Mouse (Mus musculus): ENCODE measurements around the gene Pou2f3.

Gene Pou2f3

GRCm38 (mm10) chr9:43230886-43231285, 20.7 kb upstream of the Pou2f3 start:
- DNase-seq, result no peak

DNA sequence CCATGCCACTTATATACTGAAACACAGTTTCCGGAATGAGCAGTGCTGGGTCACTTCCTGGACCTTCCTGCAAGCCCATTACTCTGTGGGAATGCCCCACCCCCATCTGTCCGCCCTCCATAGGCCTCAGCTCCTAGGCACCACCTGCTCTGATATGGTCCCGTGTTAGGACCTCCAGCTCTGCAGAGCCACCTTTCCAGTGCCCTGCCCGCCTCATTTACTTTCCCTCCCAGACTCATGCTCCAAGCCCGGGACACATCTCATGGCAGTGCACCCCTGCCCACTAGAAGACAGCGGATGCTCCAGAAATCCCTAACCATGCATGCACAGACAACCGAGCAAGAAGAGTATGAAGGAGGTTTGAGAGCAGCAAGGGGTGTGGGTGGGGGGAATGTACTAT, 19.8 kb upstream of the Pou2f3 start:
- DNase-seq, result no peak

DNA sequence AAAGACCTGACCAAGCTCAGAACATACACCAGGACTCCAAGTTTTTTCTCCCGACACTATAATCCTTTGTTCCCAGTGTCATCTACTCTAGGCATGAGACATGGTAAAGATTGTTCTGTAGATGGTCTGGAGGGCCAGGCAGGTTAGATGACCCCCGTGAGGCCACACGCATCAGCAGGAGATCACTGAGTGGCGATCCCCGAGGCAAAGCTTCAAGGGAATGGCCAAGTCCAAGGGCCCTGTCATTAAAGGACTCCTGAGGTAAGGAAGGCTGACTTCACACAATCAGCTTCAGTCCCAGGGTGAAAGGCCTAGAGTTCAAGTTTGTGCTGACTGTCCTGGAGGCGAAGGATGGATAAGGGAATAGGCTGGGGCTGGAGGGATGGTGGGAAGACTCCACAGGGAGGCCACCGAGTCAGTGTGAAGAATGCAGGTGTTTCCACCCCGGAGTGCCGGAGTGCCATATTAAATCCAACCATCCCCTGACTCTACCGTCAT, 19.3 kb upstream of the Pou2f3 start:
- DNase-seq, result no peak

DNA sequence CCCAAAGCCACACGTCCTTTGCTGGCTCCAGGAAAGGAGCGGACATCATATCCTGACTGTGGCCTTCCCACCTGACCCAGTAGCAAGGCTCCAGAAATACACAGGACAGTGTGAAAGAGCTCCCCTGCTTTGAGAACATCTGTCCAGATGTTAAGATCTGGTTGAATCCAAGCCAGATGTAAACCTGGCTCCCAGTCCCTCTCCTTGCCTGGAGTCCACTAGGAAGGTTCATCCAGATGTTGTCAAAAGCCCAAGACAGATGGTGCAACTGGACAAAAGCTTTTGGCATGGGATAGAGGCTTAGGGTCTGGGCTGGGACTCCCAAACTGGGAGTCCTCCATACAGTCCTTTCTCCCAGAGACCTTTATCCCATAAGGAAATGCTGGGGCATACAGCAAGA, 18.6 kb upstream of the Pou2f3 start:
- no peak for DNase-seq

DNA sequence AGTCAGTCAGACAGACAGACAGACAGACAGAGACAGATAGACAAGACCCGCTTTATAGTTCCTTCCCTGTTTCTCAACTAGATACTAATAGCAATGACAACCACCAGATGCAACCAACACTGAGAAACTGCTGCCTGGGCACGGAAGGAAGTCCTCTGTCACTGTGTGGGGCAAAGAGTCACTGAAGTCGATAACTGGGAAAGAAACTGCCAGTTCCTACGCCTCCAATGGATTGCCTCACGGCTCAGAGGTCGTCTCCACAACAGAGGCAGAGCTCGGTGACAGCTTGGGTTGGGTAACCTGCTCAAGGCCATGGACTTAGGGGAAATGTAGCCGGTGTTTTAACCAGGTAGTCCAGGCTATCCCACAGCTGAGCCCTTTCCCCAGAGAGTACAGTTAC, 17.5 kb upstream of the Pou2f3 start:
- DNase-seq, result peak; percentile 34

DNA sequence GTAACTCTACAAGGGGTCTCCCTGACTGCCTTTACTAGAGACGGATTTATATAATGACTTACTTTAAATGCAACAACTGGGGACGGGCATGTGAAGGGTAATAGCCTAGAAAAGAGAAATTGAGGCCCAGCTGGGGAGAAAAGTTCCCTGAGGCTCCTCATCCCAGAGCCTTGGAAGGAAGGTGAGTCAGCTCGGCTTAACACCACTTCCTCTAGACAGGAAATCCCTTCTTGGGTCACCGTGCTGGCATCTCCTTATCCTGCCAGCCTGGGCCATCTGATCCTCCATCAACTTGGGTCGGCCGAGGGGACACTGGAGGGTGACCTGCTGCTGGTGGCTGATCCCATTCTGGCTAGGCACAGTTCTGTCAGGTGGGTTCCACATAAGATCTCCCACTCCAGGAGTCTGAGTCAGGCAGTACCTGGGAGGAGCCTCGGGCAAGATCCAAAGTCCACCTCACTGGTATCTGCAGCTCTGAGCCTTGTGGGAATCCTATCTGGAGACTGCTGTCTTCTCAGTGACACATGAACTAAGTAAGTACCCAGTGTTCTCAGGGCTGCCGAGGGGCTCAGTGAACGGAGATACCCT, 16.5 kb upstream of the Pou2f3 start:
- peak; percentile 76 for DNase-seq

GRCm38 (mm10) chr9:43225481-43225880, 15.3 kb upstream of the Pou2f3 start:
- DNase-seq, result no peak

DNA sequence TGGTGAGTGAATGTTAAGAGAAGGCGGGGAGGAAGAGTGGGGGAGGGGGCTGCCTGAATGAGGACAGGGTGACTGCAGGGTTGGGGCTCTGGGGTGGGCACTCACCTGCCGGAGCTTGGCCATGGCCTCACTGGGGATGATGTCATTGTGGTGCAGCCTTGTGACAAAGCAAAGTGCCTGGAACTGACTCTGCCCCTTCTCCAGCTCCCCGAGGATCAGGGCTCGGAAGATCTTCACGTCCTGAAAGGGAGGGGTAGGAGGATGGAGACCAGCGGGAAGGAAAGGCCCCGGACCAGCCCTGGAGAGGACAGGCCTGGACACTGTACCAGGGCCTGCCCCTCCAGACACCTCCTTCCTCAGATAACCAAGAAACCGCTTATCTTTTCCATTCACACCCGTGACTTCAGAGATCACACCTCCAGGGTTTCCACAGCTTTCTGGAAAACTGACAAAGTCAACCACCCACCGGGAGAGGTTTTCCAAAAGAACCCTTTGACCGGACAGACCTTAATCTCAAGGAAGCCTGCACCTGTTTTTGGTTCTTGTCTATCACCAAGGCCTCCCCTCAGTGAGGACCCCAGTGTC, 14.7 kb upstream of the Pou2f3 start:
- no peak for DNase-seq

GRCm38 (mm10) chr9:43222429-43222715, 12.2 kb upstream of the Pou2f3 start:
- no peak for DNase-seq

DNA sequence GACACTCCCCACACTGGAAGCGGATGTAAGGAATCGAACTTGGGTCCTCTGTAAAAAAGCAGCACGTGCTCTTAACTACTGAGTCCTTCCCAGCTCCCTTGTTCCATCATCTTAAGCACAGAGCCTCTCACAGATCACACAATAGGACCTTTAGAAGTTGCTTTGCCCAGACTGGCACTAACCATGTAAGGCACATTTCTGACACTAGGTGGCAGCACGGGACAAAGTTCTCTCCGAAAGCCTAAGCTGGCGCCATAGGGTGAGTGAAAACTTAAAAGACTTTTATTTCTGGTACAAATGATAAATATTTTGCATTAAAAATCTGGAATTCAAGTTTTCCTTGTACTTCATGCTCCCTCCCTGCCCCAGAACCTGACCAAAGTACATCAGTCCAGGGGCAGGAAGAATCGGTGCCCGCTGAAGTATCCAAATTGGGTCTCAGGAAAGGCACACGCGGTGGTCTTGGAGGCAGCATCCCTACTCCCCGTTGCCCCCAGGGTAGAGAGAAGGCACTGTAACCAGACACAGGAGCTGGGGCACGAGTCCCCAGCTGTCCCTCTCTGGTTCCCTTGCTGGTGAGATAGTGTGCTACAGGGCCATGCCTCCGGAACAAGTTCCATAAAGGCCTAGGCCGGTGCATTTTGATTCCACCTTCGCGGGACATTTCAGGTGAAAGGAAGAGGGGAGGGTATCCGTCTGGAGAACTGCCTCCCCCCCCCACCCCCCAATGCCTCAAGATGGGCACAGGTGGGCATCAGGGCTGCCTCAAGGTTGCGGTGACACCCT, 11.7 kb upstream of the Pou2f3 start:
- peak; percentile 89 for DNase-seq

GRCm38 (mm10) chr9:43210771-43211450, 742 bp upstream of the Pou2f3 start:
- peak; percentile 69 for DNase-seq

DNA sequence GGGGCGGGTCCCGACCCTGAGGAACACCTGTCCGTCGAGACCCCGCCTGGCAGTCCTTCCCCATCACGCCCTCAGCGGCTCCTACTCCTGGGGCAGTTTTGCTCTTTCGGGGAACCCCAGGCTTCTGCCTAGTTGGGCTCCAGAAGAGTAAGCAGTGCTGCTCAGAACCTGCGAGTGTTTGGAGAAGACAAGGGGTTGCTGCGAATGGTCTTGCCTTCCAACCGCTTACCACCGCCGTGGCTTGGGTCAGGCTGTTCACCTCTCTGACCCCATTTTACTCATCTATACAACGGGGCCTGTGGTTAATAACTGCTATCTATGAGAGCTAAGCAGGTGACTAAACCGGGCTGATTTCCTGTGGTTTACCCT, 4.2 kb downstream of the Pou2f3 start:
- DNase-seq, result no peak

DNA sequence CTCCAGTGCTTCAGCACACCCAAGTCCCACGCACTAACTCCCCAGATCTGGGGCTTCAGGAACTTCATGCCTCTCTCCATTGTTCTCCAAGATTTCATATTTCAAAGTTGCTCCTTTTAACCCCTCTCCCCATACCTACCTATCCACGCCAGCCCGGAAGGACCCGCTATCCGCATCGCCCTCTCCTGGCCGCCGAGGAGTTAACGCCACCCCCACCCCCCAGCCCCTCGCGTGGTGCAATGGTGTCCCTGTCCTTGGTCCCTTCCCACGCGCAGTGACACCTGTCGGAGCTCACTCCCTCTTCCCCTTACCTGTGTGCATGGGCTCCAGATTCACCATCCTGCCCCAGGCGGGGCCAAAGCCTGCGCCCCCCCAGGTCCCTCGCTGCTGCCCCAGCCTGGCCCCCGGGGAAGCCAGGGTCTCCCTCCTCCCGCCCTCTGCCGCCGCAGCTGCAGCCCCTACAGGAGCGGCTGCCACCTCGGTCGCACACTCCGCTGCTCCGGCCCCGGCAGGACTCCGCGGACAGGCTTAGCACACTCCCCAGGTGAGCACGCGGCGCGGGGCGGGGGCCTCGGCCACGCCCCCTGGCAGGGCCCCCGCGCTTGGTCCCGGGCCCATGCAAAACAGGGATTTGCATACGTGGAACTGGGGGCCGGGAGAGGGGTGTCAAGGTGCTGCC, 4.7 kb downstream of the Pou2f3 start:
- DNase-seq, result no peak

DNA sequence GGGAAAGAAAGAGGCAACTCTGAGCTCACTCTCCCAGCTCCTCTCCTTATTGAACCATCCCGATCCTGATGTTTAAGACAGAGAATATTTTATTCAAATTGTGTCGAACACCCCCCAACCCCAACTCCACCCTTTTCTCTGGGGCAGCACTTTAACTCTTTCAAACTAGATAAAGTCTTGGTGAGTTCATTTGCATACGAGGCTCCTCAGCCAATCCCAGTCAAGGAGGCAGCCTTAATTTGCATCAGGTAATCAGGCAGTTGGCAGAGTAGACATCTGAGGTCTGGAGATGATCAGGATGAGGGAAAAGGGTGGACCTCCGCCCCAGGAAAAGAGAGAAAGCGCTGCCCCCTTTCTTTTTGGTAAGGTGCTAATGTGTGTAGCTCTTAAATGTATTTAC, 10.0 kb downstream of the Pou2f3 start:
- DNase-seq, result no peak

DNA sequence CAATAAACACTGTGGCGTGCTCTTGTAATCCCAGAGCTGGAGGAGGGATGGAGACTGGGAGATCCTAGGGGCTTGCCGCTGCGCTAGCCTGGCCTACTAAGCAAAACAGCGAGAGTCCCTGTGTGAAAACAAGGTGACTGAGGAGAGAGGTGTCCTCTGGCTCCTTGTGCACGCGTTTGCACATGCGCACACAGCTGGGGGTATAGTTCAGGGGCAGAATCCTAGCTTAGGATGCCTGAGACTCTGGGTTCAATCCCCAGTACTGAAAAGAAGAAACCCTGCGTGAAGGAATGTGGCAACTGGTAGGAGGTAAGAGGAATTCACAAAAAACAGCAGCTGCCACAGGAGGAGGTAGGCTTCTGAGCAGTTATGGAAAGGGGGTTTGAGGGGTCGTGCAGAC, 16.2 kb downstream of the Pou2f3 start:
- DNase-seq, result no peak

DNA sequence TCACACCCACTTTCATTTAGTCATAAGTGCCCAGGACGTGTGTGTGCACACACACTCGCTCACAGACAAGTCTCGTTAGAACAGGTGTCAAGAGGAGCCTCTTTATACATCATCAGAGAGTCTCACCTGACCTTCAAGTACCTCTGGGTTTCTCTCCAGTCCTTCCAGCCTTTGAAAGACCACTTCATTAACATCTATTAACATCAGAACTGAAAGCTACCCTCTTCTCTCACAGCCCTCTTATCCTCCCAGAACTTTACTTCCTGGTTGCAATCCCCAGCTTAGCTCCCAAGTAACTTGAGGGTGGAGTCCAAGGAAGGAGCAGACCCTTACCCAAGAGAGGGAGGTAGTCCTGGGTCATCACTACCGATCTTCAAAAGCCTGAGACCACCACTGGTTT, 18.6 kb downstream of the Pou2f3 start:
- DNase-seq, result no peak

DNA sequence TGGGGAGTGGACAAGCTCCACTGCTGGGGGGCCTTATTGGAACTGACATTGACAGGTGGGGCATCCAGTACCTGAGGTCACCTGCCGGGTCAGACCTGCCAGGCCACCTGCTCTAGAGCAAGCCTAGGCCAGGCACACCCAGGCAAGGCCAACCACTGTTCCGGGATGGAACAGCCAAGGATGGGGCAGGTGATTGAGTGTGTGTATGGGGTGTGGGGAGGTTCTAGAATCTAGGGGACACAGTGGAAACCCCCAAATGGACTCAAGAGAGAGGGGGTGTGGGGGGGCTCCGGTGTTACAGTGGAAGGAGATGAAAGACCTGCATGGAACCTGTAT, 21.2 kb downstream of the Pou2f3 start:
- no peak for DNase-seq

DNA sequence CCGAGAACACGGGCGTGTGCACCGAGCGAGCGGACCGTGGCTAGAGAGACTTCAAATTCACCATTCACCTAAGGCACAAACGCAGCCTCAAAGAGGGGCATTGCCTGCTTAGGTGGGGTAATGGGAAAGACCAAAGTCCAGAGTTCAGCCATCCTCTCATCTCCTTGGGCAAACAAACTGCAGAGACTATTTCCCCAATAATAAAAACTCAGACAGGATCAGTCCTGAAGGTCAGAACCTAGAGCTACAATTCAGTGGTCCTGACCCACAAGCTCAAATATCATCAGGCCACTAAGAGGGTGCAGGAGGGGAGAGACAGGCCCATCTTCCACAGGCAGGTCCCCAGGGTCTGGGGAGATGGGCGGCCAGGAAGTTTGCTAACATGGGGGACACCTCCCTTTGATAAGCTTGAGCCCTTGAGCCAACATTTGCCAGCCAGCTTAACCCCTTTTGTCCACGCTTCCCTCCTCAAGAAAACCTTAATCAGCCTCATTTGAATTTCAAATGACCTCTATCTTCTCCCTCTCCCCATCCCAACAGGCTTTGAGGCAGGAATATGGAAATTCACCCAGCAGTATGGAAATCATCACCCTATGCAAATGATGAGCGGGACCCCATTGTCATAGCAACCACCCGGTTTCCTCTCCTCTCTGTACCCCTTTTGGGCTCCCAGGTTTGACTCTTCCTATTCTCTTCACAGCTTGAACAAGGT, 21.7 kb downstream of the Pou2f3 start:
- no peak for DNase-seq

DNA sequence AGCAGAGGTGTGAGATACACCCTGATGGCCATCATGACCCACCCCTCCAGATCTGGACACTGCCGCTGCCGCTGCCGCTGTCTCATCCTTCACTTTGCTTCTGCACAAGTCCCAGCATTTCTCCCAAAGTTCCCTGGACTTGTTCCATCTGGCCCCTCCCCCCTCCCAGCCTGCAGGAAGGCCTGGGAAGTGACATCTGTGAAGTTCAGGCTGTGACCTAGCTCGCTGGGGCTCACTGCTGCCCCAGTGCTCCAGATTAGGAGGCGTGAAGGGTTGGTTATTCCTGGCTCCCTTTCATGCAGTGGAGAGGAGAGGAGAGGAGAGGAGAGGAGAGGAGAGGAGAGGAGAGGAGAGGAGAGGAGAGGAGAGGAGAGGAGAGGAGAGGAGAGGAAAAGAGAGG, 30.6 kb downstream of the Pou2f3 start:
- no peak for DNase-seq

DNA sequence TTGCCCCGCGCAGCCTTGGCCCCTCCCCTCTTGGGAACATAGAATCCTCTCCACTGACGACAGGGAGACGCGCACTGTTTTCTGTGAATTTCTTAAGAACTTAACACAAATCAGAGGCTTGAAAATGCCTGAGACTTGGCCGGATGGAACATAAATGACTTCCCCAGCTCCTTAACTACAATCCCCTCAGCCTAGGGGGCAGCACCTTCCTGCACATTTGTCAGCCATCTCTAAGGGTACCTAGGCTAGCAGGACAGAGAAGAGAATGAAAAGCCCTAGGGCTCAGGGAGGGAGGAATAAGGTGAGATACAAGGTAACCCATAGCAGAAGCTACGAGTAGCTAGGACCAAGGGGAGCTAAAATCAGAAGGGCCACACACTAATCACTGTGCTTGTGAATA, 32.0 kb downstream of the Pou2f3 start:
- no peak for DNase-seq

DNA sequence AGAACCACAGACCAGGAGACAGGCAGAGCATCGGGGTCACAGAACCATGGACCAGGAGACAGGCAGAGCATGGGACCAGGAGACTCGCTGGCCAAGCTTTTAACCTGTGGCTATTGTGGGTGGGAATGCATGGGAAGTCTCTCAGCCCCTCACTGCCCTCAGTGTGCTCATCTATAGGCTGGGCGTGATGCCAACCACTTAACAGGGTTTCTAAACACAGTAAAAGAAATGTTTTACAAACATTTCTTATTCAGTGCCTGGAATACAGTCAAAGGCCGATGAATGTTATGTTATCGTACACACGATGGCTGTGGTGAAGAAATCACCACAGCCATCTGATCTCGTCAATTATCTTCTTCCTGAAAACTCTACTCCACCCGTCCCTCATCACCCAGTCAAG, 43.1 kb downstream of the Pou2f3 start:
- no peak for DNase-seq

GRCm38 (mm10) chr9:43166346-43166745, 43.8 kb downstream of the Pou2f3 start:
- no peak for DNase-seq

DNA sequence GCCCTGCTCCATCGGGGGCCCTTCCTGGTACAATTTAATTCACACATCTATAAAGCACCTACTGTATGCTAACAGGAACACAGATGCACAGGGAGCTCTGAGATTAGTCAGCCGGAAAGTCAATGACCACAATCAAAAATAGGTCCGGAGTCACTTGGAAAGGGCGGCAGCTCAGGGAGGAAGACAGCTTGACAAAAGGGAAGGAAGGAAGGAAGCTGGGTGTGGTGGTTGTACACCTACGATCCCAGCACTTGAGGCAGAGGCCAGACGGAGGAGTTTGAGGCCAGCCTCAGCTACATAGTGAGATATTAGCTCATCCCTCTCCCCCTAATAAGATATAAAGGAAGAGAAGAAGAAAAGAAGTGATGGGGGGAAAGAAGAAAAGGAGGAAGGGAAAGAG, 54.2 kb downstream of the Pou2f3 start:
- no peak for DNase-seq
